Mouse (Mus musculus) lung, postnatal 0 days (tissue): ENCODE measurements around the gene Purb.

Experiments used
- CTCF ChIP-seq: IDR thresholded peaks from 2 replicates; pipeline ENCODE4 v1.5.1; 2016; ENCODE audit warnings: antibody characterized with exemption, mild to moderate bottlenecking
- EP300 ChIP-seq: IDR thresholded peaks from 2 replicates; pipeline ENCODE4 v1.6.1; 2016; ENCODE audit warnings: antibody characterized with exemption, mild to moderate bottlenecking, control low read depth

DNA sequence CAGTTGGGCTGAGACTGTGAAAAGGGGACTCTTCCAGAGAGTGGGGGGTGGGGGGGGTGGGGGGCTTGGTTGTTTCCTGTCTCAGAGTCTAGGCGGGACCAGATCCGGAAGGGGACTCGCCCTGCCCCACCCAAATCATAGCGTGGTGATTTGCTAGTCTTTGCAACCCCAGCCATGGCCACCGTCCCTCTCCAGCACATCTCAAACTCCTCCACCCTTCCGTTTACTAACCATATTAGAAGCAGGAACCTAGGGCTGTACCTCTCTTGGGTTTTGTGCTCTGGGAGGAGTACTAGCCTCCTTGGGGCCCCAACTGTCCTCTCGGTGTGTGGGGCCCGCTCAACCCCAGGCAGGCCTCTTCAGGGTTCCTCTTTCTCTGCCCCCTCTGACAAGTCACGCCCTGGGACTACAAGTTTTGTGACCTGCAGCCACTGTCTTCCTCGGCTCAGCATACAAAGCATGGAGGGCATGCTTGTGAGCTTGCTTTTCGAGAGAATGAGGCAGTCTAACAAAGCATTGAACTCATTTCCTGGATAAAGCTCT lies 43.8 kb upstream of the Purb start:
- TF ChIP-seq CTCF (no peak), EP300 (no peak)
